Mouse (Mus musculus): ENCODE measurements around the gene Entpd1.

Gene Entpd1

GRCm38 (mm10) chr19:40628950-40629349 is 16.8 kb downstream of the Entpd1 start:
- DNase-seq (ENCODE audit: low spot score) = no peak

GRCm38 (mm10) chr19:40630096-40630495 is 17.9 kb downstream of the Entpd1 start:
- DNase-seq (ENCODE audit: low spot score) = no peak

- DNase-seq (ENCODE audit: low spot score) = no peak
These were observed 18.4 kb downstream of the Entpd1 start for GRCm38 (mm10) chr19:40630606-40631005.

- no peak for DNase-seq (ENCODE audit: low spot score)
These were observed 20.0 kb downstream of the Entpd1 start for GRCm38 (mm10) chr19:40632193-40632592.

GRCm38 (mm10) chr19:40632668-40633067 is 20.5 kb downstream of the Entpd1 start:
- no peak for DNase-seq (ENCODE audit: low spot score)

- DNase-seq (ENCODE audit: low spot score) = no peak
These were observed 21.0 kb downstream of the Entpd1 start for GRCm38 (mm10) chr19:40633144-40633543.

GRCm38 (mm10) chr19:40637091-40637490 is 24.9 kb downstream of the Entpd1 start:
- DNase-seq (ENCODE audit: low spot score) = no peak

- no peak for DNase-seq (ENCODE audit: low spot score)
These were observed 25.4 kb downstream of the Entpd1 start for GRCm38 (mm10) chr19:40637601-40638000.

- no peak for DNase-seq (ENCODE audit: low spot score)
These were observed 26.4 kb downstream of the Entpd1 start for GRCm38 (mm10) chr19:40638582-40638981.

GRCm38 (mm10) chr19:40639729-40640304 is 27.7 kb downstream of the Entpd1 start:
- DNase-seq (ENCODE audit: low spot score) = no peak

GRCm38 (mm10) chr19:40640799-40641198 is 28.6 kb downstream of the Entpd1 start:
- no peak for DNase-seq (ENCODE audit: low spot score)

GRCm38 (mm10) chr19:40643846-40644245 is 31.7 kb downstream of the Entpd1 start:
- DNase-seq (ENCODE audit: low spot score) = no peak

- DNase-seq (ENCODE audit: low spot score) = no peak
These were observed 34.2 kb downstream of the Entpd1 start for GRCm38 (mm10) chr19:40646379-40646778.

- DNase-seq (ENCODE audit: low spot score) = no peak
These were observed 35.4 kb downstream of the Entpd1 start for GRCm38 (mm10) chr19:40647319-40648158.

- no peak for DNase-seq (ENCODE audit: low spot score)
These were observed 37.9 kb downstream of the Entpd1 start for GRCm38 (mm10) chr19:40650090-40650489.

- DNase-seq (ENCODE audit: low spot score) = no peak
These were observed 44.0 kb downstream of the Entpd1 start for GRCm38 (mm10) chr19:40656207-40656606.

GRCm38 (mm10) chr19:40658281-40658680 is 46.1 kb downstream of the Entpd1 start:
- DNase-seq (ENCODE audit: low spot score) = no peak

GRCm38 (mm10) chr19:40658935-40659334 is 46.8 kb downstream of the Entpd1 start:
- DNase-seq (ENCODE audit: low spot score) = no peak

GRCm38 (mm10) chr19:40659651-40660478 is 47.7 kb downstream of the Entpd1 start:
- DNase-seq (ENCODE audit: low spot score) = no peak

GRCm38 (mm10) chr19:40660510-40660909 is 48.3 kb downstream of the Entpd1 start:
- no peak for DNase-seq (ENCODE audit: low spot score)

GRCm38 (mm10) chr19:40661108-40661507 is 48.9 kb downstream of the Entpd1 start:
- no peak for DNase-seq (ENCODE audit: low spot score)

- DNase-seq (ENCODE audit: low spot score) = no peak
These were observed 49.7 kb downstream of the Entpd1 start for GRCm38 (mm10) chr19:40661874-40662273.

- no peak for DNase-seq (ENCODE audit: low spot score)
These were observed 50.6 kb downstream of the Entpd1 start for GRCm38 (mm10) chr19:40662727-40663126.

Data from spleen, adult 12 weeks (tissue).